Mouse (Mus musculus): Measurements from ENCODE around the gene Polr1b. TPM values are rescaled to one million over a fixed set of nuclear protein-coding genes. Genes with fewer than 3 reads are reported as not detected.
A peak's percentile ranks its signal among the peaks of the same experiment; 100 is the strongest.

Polr1b gene
- 20.9 and 21.8 TPM in 2 replicates for total RNA-seq (2014; rRNA removed)
- 10.5 and 11.3 TPM in 2 replicates for polyA plus RNA-seq (2015; fragmentation: Nextera tagmentation; extraction: Ambion mirVana)

- no peak for TF ChIP-seq CTCF (IDR thresholded peaks at IDR 0.05; ENCODE audit: low read depth)
- peaks cover 17% of the 10 kb centered on the region; the same call in 1 of the 2 replicates for H3K36me3 ChIP-seq (ENCODE audit: insufficient read depth, low read length)
- no peaks in the 10 kb centered on the region for H3K9me3 ChIP-seq (ENCODE audit: low read length)
- DNase-seq (ENCODE audit: low spot score) (peak; percentile 96), ATAC-seq (peak; percentile 99)
- peak within 1 kb of the TSS; percentile 54 for H3K9ac ChIP-seq (replicated peaks; ENCODE audit: low read length)
- H3K4me2 ChIP-seq (ENCODE audit: low read depth, low read length) = peak within 1 kb of the TSS; percentile 89
- peak within 1 kb of the TSS; percentile 80 for H3K4me3 ChIP-seq (ENCODE audit: low read length)
- no peak within 1 kb of the TSS for H3K27ac ChIP-seq
- under 1% methylated on average over 35 of the region's 35 CpGs for WGBS
- no peaks in the 10 kb centered on the region for H3K27me3 ChIP-seq (ENCODE audit: insufficient read depth, low read length)
- no peaks in the 10 kb centered on the region; the same call in 1 of the 2 replicates for H3K4me1 ChIP-seq (ENCODE audit: insufficient read depth, low read length)
Observed at GRCm38 (mm10) chr2:129100784-129101310, at the start of gene Polr1b. Polr1b (plus strand) TSS chr2:129100995.

- no peak overlapping the region for H3K4me3 ChIP-seq (ENCODE audit: low read length)
- H3K4me2 ChIP-seq (ENCODE audit: low read depth, low read length) = no peak overlapping the region
- WGBS = 75% methylated on average over 4 of the region's 4 CpGs
- no peak for TF ChIP-seq CTCF (IDR thresholded peaks at IDR 0.05; ENCODE audit: low read depth)
- H3K9me3 ChIP-seq (ENCODE audit: low read length) = no peaks in the 10 kb centered on the region
- H3K27ac ChIP-seq = no peak overlapping the region
- H3K27me3 ChIP-seq (ENCODE audit: insufficient read depth, low read length) = no peaks in the 10 kb centered on the region
- no peak for ATAC-seq
- no peak overlapping the region for H3K9ac ChIP-seq (replicated peaks; ENCODE audit: low read length)
- DNase-seq (ENCODE audit: low spot score) = no peak
- no peaks in the 10 kb centered on the region for H3K36me3 ChIP-seq (ENCODE audit: insufficient read depth, low read length)
- no peaks in the 10 kb centered on the region for H3K4me1 ChIP-seq (ENCODE audit: insufficient read depth, low read length)
Observed at GRCm38 (mm10) chr2:129052451-129052983, 48.3 kb upstream of the Polr1b start.

GRCm38 (mm10) chr2:129055741-129056140, 45.1 kb upstream of the Polr1b start:
- ATAC-seq (no peak), DNase-seq (ENCODE audit: low spot score) (no peak)
- Histone ChIP-seq H3K9ac (replicated peaks; ENCODE audit: low read length) (no peak overlapping the region), H3K9me3 (ENCODE audit: low read length) (no peaks in the 10 kb centered on the region), H3K27ac (no peak overlapping the region), H3K36me3 (ENCODE audit: insufficient read depth, low read length) (no peaks in the 10 kb centered on the region), H3K4me3 (ENCODE audit: low read length) (no peak overlapping the region), H3K4me2 (ENCODE audit: low read depth, low read length) (no peak overlapping the region), H3K4me1 (ENCODE audit: insufficient read depth, low read length) (no peaks in the 10 kb centered on the region), H3K27me3 (ENCODE audit: insufficient read depth, low read length) (no peaks in the 10 kb centered on the region)
- no peak for TF ChIP-seq CTCF (IDR thresholded peaks at IDR 0.05; ENCODE audit: low read depth)
- WGBS = 89% methylated on average over 6 of the region's 6 CpGs

GRCm38 (mm10) chr2:129056597-129056996, 44.2 kb upstream of the Polr1b start:
- no peaks in the 10 kb centered on the region for H3K4me1 ChIP-seq (ENCODE audit: insufficient read depth, low read length)
- no peak for ATAC-seq
- no peaks in the 10 kb centered on the region for H3K27me3 ChIP-seq (ENCODE audit: insufficient read depth, low read length)
- no peak overlapping the region for H3K4me2 ChIP-seq (ENCODE audit: low read depth, low read length)
- 47% methylated on average over 9 of the region's 9 CpGs for WGBS
- peak; percentile 51 for TF ChIP-seq CTCF (IDR thresholded peaks at IDR 0.05; ENCODE audit: low read depth)
- H3K27ac ChIP-seq = no peak overlapping the region
- H3K36me3 ChIP-seq (ENCODE audit: insufficient read depth, low read length) = no peaks in the 10 kb centered on the region
- DNase-seq (ENCODE audit: low spot score) = peak; percentile 19
- H3K9me3 ChIP-seq (ENCODE audit: low read length) = no peaks in the 10 kb centered on the region
- no peak overlapping the region for H3K4me3 ChIP-seq (ENCODE audit: low read length)
- no peak overlapping the region for H3K9ac ChIP-seq (replicated peaks; ENCODE audit: low read length)

- no peak overlapping the region for H3K4me3 ChIP-seq (ENCODE audit: low read length)
- no peak overlapping the region for H3K27ac ChIP-seq
- no peaks in the 10 kb centered on the region for H3K9me3 ChIP-seq (ENCODE audit: low read length)
- no peak for TF ChIP-seq CTCF (IDR thresholded peaks at IDR 0.05; ENCODE audit: low read depth)
- no peak overlapping the region for H3K9ac ChIP-seq (replicated peaks; ENCODE audit: low read length)
- H3K36me3 ChIP-seq (ENCODE audit: insufficient read depth, low read length) = no peaks in the 10 kb centered on the region
- no peak overlapping the region for H3K4me2 ChIP-seq (ENCODE audit: low read depth, low read length)
- DNase-seq (ENCODE audit: low spot score) (no peak), ATAC-seq (no peak)
- 91% methylated on average over 8 of the region's 8 CpGs for WGBS
- H3K27me3 ChIP-seq (ENCODE audit: insufficient read depth, low read length) = no peaks in the 10 kb centered on the region
- no peaks in the 10 kb centered on the region for H3K4me1 ChIP-seq (ENCODE audit: insufficient read depth, low read length)
Observed at GRCm38 (mm10) chr2:129057256-129057655, 43.5 kb upstream of the Polr1b start.

DNA sequence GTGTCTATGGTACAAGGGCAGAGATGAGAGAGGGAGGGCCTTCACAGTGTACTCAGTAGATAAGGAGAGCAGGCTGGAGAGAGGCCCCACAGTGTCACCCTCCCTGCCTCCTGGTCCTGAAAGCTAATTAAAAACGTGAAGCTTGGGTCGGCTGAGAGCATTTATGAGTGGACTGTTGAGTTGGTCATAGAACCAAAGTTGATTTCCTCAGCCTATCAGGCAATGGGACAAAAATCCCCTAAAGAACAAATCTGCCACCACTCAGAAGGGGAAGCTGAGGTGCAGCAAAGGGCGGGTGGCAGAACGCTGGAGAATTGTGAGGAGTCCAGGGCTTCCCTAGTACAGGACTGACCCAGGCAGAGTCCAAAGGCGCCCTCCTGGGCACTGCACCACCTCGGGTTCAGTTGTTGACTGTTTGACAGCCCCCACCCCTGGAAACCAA, 42.9 kb upstream of the Polr1b start:
- Histone ChIP-seq H3K4me1 (ENCODE audit: insufficient read depth, low read length) (no peaks in the 10 kb centered on the region), H3K9me3 (ENCODE audit: low read length) (no peaks in the 10 kb centered on the region), H3K9ac (replicated peaks; ENCODE audit: low read length) (no peak overlapping the region), H3K4me2 (ENCODE audit: low read depth, low read length) (no peak overlapping the region), H3K27me3 (ENCODE audit: insufficient read depth, low read length) (no peaks in the 10 kb centered on the region), H3K27ac (no peak overlapping the region), H3K4me3 (ENCODE audit: low read length) (no peak overlapping the region), H3K36me3 (ENCODE audit: insufficient read depth, low read length) (no peaks in the 10 kb centered on the region)
- WGBS = 85% methylated on average over 6 of the region's 6 CpGs
- TF ChIP-seq CTCF (IDR thresholded peaks at IDR 0.05; ENCODE audit: low read depth) = no peak
- no peak for ATAC-seq
- DNase-seq (ENCODE audit: low spot score) = no peak

DNA sequence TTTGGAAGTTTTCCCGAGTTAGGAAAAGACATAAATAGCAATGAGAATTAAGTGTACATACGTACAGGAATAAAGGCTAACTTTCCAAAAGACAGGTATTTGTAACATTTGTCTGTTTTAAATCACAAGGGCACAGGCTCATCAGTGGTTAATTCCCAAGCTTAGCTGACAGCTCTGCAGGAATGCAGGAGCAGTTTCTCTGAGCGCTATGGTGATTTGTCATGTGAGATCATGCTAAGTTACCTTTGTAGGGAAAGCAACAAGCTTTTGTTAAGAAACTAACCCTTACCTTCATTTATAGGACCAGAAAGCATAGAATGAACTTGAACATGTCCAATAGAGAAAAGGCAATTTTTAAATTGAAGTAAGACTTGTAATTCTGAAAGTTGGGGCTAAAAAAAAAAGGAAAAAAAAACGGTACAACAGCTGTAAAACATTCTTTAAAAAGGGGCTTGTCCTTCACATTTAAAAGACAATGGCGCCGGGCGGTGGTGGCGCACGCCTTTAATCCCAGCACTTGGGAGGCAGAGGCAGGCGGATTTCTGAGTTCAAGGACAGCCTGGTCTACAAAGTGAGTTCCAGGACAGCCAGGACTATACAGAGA, 39.2 kb upstream of the Polr1b start:
- Histone ChIP-seq H3K4me2 (ENCODE audit: low read depth, low read length) (no peak overlapping the region), H3K27me3 (ENCODE audit: insufficient read depth, low read length) (no peaks in the 10 kb centered on the region), H3K36me3 (ENCODE audit: insufficient read depth, low read length) (no peaks in the 10 kb centered on the region), H3K4me3 (ENCODE audit: low read length) (no peak overlapping the region), H3K9me3 (ENCODE audit: low read length) (no peaks in the 10 kb centered on the region), H3K9ac (replicated peaks; ENCODE audit: low read length) (no peak overlapping the region), H3K27ac (no peak overlapping the region), H3K4me1 (ENCODE audit: insufficient read depth, low read length) (0 out of 2 replicates have a peak, but pooled peaks cover 4% of the 10 kb centered on the region)
- no peak for DNase-seq (ENCODE audit: low spot score)
- ATAC-seq = no peak
- no peak for TF ChIP-seq CTCF (IDR thresholded peaks at IDR 0.05; ENCODE audit: low read depth)
- WGBS = 81% methylated on average over 10 of the region's 10 CpGs

Data from hindbrain, postnatal 0 days (tissue).